Mouse (Mus musculus) WW6 (cell line): ENCODE measurements around the gene Pcsk7.

ENCODE experiments used
- DNase-seq: peaks from one replicate; pipeline ENCODE4 v3.0.0-alpha.2; 2013; ENCODE audit warnings: low read depth, low spot score

Gene Pcsk7

DNA sequence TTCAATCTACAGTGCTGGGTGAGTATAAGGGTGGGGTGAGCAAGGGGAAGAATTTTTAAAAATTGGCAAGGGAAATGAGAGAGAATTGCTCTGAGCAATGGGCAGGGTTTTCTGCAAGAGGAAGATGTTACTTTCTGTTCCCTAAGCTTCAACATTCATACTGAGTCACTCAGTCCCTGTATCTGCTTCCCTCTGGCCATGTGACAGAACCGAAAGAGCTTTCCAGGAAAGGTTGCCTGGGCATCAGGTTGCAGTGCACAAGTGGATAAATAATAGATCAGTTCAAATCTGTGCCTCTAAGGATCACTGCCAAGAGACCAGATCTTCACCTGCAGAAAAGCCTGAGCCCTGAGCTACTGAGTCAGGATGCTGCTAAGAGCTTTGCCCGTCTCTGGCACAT is 55.6 kb downstream of the Pcsk7 start:
- DNase-seq = no peak

DNA sequence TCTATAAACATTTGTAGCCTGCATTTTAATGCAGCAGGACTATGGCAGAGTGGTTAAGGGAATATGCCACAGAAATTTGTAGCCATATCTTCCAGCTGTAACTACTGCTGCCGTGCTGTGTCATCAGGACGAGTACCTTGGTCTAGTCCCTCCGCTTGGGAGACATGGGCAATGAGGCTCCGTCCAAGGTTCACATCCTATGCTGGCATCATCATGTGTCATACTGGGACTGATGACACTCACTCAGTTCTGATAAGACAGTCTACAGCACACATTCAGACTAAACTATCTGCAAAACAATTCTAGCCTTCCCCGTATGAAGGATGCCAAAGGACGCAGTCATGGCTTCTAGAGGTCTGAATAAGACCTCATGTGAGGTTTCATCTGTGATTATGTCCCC is 57.3 kb downstream of the Pcsk7 start:
- DNase-seq = no peak

DNA sequence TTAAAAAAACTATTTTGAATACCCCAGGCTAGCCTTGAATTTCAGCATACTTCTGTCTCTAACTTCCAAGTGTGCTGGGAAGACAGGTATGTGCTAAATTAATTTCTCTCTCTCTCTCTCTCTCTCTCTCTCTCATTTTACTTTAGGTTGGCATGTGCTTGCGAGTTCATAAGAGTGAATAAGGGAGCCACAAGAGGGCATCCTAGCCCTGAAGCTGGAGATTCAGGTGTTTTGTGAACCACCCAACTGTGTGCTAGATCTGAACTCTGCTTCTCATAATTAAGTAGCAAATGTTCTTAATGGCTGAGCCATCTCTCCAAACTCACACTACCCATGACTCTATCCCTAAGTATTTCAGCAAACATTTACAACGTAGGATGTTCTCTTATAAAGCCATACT is 70.6 kb downstream of the Pcsk7 start:
- no peak for DNase-seq
